Mouse (Mus musculus): ENCODE measurements at regions not wholly inside any gene's neighbourhood (a gene's known extent, or its start where the extent isn't known, plus 50 kb on each side); places are given as distances from the start of the nearest gene placed in this dataset.

- ATAC-seq (replicated peaks; ENCODE audit: low FRiP score), result no peak
- no peaks in the 10 kb centered on the region for H3K27me3 ChIP-seq
- no peak overlapping the region for H3K9ac ChIP-seq
- H3K36me3 ChIP-seq, result no peaks in the 10 kb centered on the region
- no peaks in the 10 kb centered on the region for H3K4me1 ChIP-seq
- WGBS, result 94% methylated on average over 1 of the region's 1 CpGs
- no peak overlapping the region for H3K27ac ChIP-seq
- no peaks in the 10 kb centered on the region for H3K9me3 ChIP-seq (replicated peaks)
- no peak overlapping the region for H3K4me2 ChIP-seq
- H3K4me3 ChIP-seq (replicated peaks), result no peak overlapping the region
These were observed 89.1 kb upstream of the 4930412O13Rik start for GRCm38 (mm10) chr2:9791970-9792369.

GRCm38 (mm10) chr2:9792381-9792780, 88.7 kb upstream of the 4930412O13Rik start:
- H3K4me2 ChIP-seq, result no peak overlapping the region
- no peak overlapping the region for H3K27ac ChIP-seq
- no peak overlapping the region for H3K9ac ChIP-seq
- no peak for ATAC-seq (replicated peaks; ENCODE audit: low FRiP score)
- H3K27me3 ChIP-seq, result no peaks in the 10 kb centered on the region
- 94% methylated on average over 1 of the region's 1 CpGs for WGBS
- H3K4me3 ChIP-seq (replicated peaks), result no peak overlapping the region
- no peaks in the 10 kb centered on the region for H3K9me3 ChIP-seq (replicated peaks)
- no peaks in the 10 kb centered on the region for H3K4me1 ChIP-seq
- H3K36me3 ChIP-seq, result no peaks in the 10 kb centered on the region

- WGBS, result 65% methylated on average over 4 of the region's 4 CpGs
These were observed 85.7 kb upstream of the 4930412O13Rik start for GRCm38 (mm10) chr2:9795401-9795800.

GRCm38 (mm10) chr2:9801484-9801883, 79.6 kb upstream of the 4930412O13Rik start:
- H3K9ac ChIP-seq, result no peak overlapping the region
- H3K9me3 ChIP-seq (replicated peaks), result no peaks in the 10 kb centered on the region
- no peak for ATAC-seq (replicated peaks; ENCODE audit: low FRiP score)
- no peaks in the 10 kb centered on the region for H3K27me3 ChIP-seq
- H3K4me1 ChIP-seq, result no peaks in the 10 kb centered on the region
- no peak overlapping the region for H3K4me3 ChIP-seq (replicated peaks)
- H3K36me3 ChIP-seq, result no peaks in the 10 kb centered on the region
- H3K4me2 ChIP-seq, result no peak overlapping the region
- no peak overlapping the region for H3K27ac ChIP-seq
- WGBS, result 81% methylated on average over 8 of the region's 8 CpGs

More at GRCm38 (mm10) chr2:9795401-9795800, 85.7 kb upstream of the 4930412O13Rik start:
- no peaks in the 10 kb centered on the region for H3K9me3 ChIP-seq (replicated peaks)
- no peaks in the 10 kb centered on the region for H3K4me1 ChIP-seq
- no peak overlapping the region for H3K27ac ChIP-seq
- no peak overlapping the region for H3K4me2 ChIP-seq
- no peaks in the 10 kb centered on the region for H3K36me3 ChIP-seq
- H3K27me3 ChIP-seq, result no peaks in the 10 kb centered on the region
- H3K4me3 ChIP-seq (replicated peaks), result no peak overlapping the region
- no peak for ATAC-seq (replicated peaks; ENCODE audit: low FRiP score)
- no peak overlapping the region for H3K9ac ChIP-seq

GRCm38 (mm10) chr2:9804306-9804705, 76.7 kb upstream of the 4930412O13Rik start:
- Histone ChIP-seq H3K9ac (no peak overlapping the region), H3K27ac (no peak overlapping the region), H3K4me2 (no peak overlapping the region), H3K27me3 (no peaks in the 10 kb centered on the region), H3K4me3 (replicated peaks) (no peak overlapping the region), H3K36me3 (no peaks in the 10 kb centered on the region), H3K4me1 (no peaks in the 10 kb centered on the region), H3K9me3 (replicated peaks) (no peaks in the 10 kb centered on the region)
- WGBS, result 73% methylated on average over 3 of the region's 3 CpGs
- ATAC-seq (replicated peaks; ENCODE audit: low FRiP score), result no peak

- no peaks in the 10 kb centered on the region for H3K36me3 ChIP-seq
- no peak overlapping the region for H3K4me2 ChIP-seq
- H3K4me1 ChIP-seq, result no peaks in the 10 kb centered on the region
These were observed 75.5 kb upstream of the 4930412O13Rik start for GRCm38 (mm10) chr2:9805590-9805989.

More at GRCm38 (mm10) chr2:9805590-9805989, 75.5 kb upstream of the 4930412O13Rik start:
- no peaks in the 10 kb centered on the region for H3K9me3 ChIP-seq (replicated peaks)
- H3K27ac ChIP-seq, result no peak overlapping the region
- H3K9ac ChIP-seq, result no peak overlapping the region
- ATAC-seq (replicated peaks; ENCODE audit: low FRiP score), result no peak
- no peaks in the 10 kb centered on the region for H3K27me3 ChIP-seq
- no peak overlapping the region for H3K4me3 ChIP-seq (replicated peaks)
- 66% methylated on average over 6 of the region's 6 CpGs for WGBS

All from kidney, embryonic 15.5 days (tissue).